Mouse (Mus musculus) embryonic facial prominence, embryonic 10.5 days (tissue): ENCODE measurements around the gene Eid2. TPM values are rescaled to one million over a fixed set of nuclear protein-coding genes. Genes with fewer than 3 reads are reported as not detected.

Experiments used
- DNase-seq: peaks from one replicate; pipeline ENCODE4 v3.0.0-alpha.2; 2017; ENCODE audit warnings: low spot score
- H3K27ac ChIP-seq: fragments of 300-500 bp; sonication (generic); replicated peaks from 2 replicates; pipeline ENCODE4 v1.5.1; 2016; ENCODE audit warnings: mild to moderate bottlenecking
- H3K27me3 ChIP-seq: fragments of 300-500 bp; sonication (generic); replicated peaks from 2 replicates; pipeline ENCODE4 v1.6.1; 2016; ENCODE audit warnings: low read depth, mild to moderate bottlenecking; ENCODE audit not compliant: poor library complexity, severe bottlenecking
- H3K36me3 ChIP-seq: fragments of 300-500 bp; sonication (generic); replicated peaks from 2 replicates; pipeline ENCODE4 v1.6.1; 2016; ENCODE audit warnings: mild to moderate bottlenecking, moderate library complexity
- H3K4me1 ChIP-seq: fragments of 300-500 bp; sonication (generic); 2 replicates; pipeline ENCODE4 v1.6.1; 2016
- H3K4me3 ChIP-seq: fragments of 300-500 bp; sonication (generic); 2 replicates; pipeline ENCODE4 v1.5.1; 2016; ENCODE audit warnings: mild to moderate bottlenecking, moderate library complexity
- H3K9me3 ChIP-seq: fragments of 300-500 bp; sonication (generic); 2 replicates; pipeline ENCODE4 v1.6.1; 2016; ENCODE audit warnings: mild to moderate bottlenecking
- WGBS: fragments of 180-500 bp; shearing (Covaris S2); methylation state at CpG from one replicate; pipeline ENCODE4 v1.1.7; 2016; 5-methylcytosine and 5-hydroxymethylcytosine counted together
- polyA plus RNA-seq: library from polyadenylated mRNA; unstranded; fragments of >200 nt; fragmentation: Nextera tagmentation; extraction: Ambion mirVana; gene quantifications from 2 replicates; pipeline ENCODE4 v1.2.1, GENCODE M21; 2016

The Eid2 gene
- polyA plus RNA-seq, 1 experiment from 2014 or later = 2.7 TPM

- H3K27me3 ChIP-seq = no peaks in the 10 kb centered on the region
- peaks cover 6% of the 10 kb centered on the region; the same call in 1 of the 2 replicates for H3K9me3 ChIP-seq
- WGBS = 2% methylated on average over 61 of the region's 62 CpGs
- H3K4me1 ChIP-seq = peaks cover 8% of the 10 kb centered on the region
- H3K36me3 ChIP-seq = peaks cover 38% of the 10 kb centered on the region
- H3K4me3 ChIP-seq = peak overlapping the region; percentile 86
- peak; percentile 78 for DNase-seq
- H3K27ac ChIP-seq = peak overlapping the region; percentile 95
Measured at GRCm38 (mm10) chr7:28268042-28268531, 406 bp downstream of the Eid2 start.

- H3K27ac ChIP-seq = peak overlapping the region; percentile 95
- peak overlapping the region; percentile 86 for H3K4me3 ChIP-seq
- H3K4me1 ChIP-seq = peaks cover 8% of the 10 kb centered on the region
- H3K27me3 ChIP-seq = no peaks in the 10 kb centered on the region
- H3K9me3 ChIP-seq = peaks cover 6% of the 10 kb centered on the region; the same call in 1 of the 2 replicates
- 34% methylated on average over 16 of the region's 16 CpGs for WGBS
- peaks cover 43% of the 10 kb centered on the region for H3K36me3 ChIP-seq
- DNase-seq = no peak
Measured at GRCm38 (mm10) chr7:28268576-28268975, 895 bp downstream of the Eid2 start.

GRCm38 (mm10) chr7:28269355-28269754 is 1.7 kb downstream of the Eid2 start:
- peak overlapping the region; percentile 86 for H3K4me3 ChIP-seq
- peaks cover 8% of the 10 kb centered on the region for H3K4me1 ChIP-seq
- DNase-seq = peak; percentile 28

GRCm38 (mm10) chr7:28271761-28272160 is 4.1 kb downstream of the Eid2 start:
- no peaks in the 10 kb centered on the region for H3K27me3 ChIP-seq
- 72% methylated on average over 3 of the region's 3 CpGs for WGBS
- H3K4me1 ChIP-seq = peaks cover 11% of the 10 kb centered on the region
- no peak overlapping the region for H3K4me3 ChIP-seq
- peaks cover 46% of the 10 kb centered on the region for H3K36me3 ChIP-seq
- H3K27ac ChIP-seq = no peak overlapping the region
- H3K9me3 ChIP-seq = peaks cover 6% of the 10 kb centered on the region; the same call in 1 of the 2 replicates
- DNase-seq = no peak

More at GRCm38 (mm10) chr7:28269355-28269754, 1.7 kb downstream of the Eid2 start:
- Histone ChIP-seq H3K27me3 (no peaks in the 10 kb centered on the region), H3K27ac (no peak overlapping the region), H3K36me3 (peaks cover 46% of the 10 kb centered on the region), H3K9me3 (peaks cover 6% of the 10 kb centered on the region; the same call in 1 of the 2 replicates)
- WGBS = 92% methylated on average over 12 of the region's 12 CpGs

- Histone ChIP-seq H3K36me3 (peaks cover 17% of the 10 kb centered on the region), H3K4me3 (peak overlapping the region; percentile 78), H3K27me3 (no peaks in the 10 kb centered on the region), H3K9me3 (no peaks in the 10 kb centered on the region), H3K4me1 (peaks cover 11% of the 10 kb centered on the region), H3K27ac (no peak overlapping the region)
- 61% methylated on average over 8 of the region's 8 CpGs for WGBS
- DNase-seq = no peak
Measured at GRCm38 (mm10) chr7:28277237-28277614, 9.5 kb downstream of the Eid2 start.

GRCm38 (mm10) chr7:28277615-28278278 is 10.1 kb downstream of the Eid2 start, which contains the start of gene Eid2b:
TSS of gene Eid2b (plus strand) at chr7:28277739.
- H3K27me3 ChIP-seq = no peaks in the 10 kb centered on the region
- peak within 1 kb of the TSS; percentile 93 for H3K27ac ChIP-seq
- H3K4me1 ChIP-seq = peaks cover 11% of the 10 kb centered on the region
- DNase-seq = peak; percentile 96
- H3K9me3 ChIP-seq = no peaks in the 10 kb centered on the region
- H3K36me3 ChIP-seq = peaks cover 11% of the 10 kb centered on the region
- 4% methylated on average over 68 of the region's 68 CpGs for WGBS
- peak within 1 kb of the TSS; percentile 78 for H3K4me3 ChIP-seq

- WGBS = 85% methylated on average over 7 of the region's 7 CpGs
- H3K9me3 ChIP-seq = no peaks in the 10 kb centered on the region
- peak overlapping the region; percentile 78 for H3K4me3 ChIP-seq
- DNase-seq = no peak
- peak overlapping the region; percentile 93 for H3K27ac ChIP-seq
- no peaks in the 10 kb centered on the region for H3K27me3 ChIP-seq
- H3K4me1 ChIP-seq = peaks cover 11% of the 10 kb centered on the region
- peaks cover 6% of the 10 kb centered on the region for H3K36me3 ChIP-seq
Measured at GRCm38 (mm10) chr7:28278279-28278652, 10.6 kb downstream of the Eid2 start.

- Histone ChIP-seq H3K27ac (no peak overlapping the region), H3K4me3 (no peak overlapping the region), H3K36me3 (no peaks in the 10 kb centered on the region), H3K4me1 (peaks cover 8% of the 10 kb centered on the region), H3K27me3 (no peaks in the 10 kb centered on the region), H3K9me3 (no peaks in the 10 kb centered on the region)
- no peak for DNase-seq
- WGBS = 82% methylated on average over 7 of the region's 7 CpGs
Measured at GRCm38 (mm10) chr7:28280630-28281029, 12.9 kb downstream of the Eid2 start.

- Histone ChIP-seq H3K4me1 (peaks cover 32% of the 10 kb centered on the region), H3K36me3 (no peaks in the 10 kb centered on the region), H3K9me3 (no peaks in the 10 kb centered on the region), H3K4me3 (peak overlapping the region; percentile 47), H3K27ac (no peak overlapping the region; the same call in 1 of the 2 replicates), H3K27me3 (peaks cover 83% of the 10 kb centered on the region)
- 1% methylated on average over 18 of the region's 18 CpGs for WGBS
- peak; percentile 54 for DNase-seq
Measured at GRCm38 (mm10) chr7:28290165-28290564, 22.5 kb downstream of the Eid2 start.

GRCm38 (mm10) chr7:28290638-28291590 is 23.2 kb downstream of the Eid2 start, which contains the start of gene Selenov:
TSS of gene Selenov (minus strand) at chr7:28291186.
- WGBS = under 1% methylated on average over 52 of the region's 52 CpGs
- Histone ChIP-seq H3K4me1 (peaks cover 34% of the 10 kb centered on the region), H3K4me3 (peak within 1 kb of the TSS; percentile 47), H3K36me3 (no peaks in the 10 kb centered on the region), H3K9me3 (no peaks in the 10 kb centered on the region), H3K27ac (no peak within 1 kb of the TSS; the same call in 1 of the 2 replicates), H3K27me3 (peaks cover 90% of the 10 kb centered on the region)
- DNase-seq = peak; percentile 55

GRCm38 (mm10) chr7:28294481-28294880 is 26.8 kb downstream of the Eid2 start:
- Histone ChIP-seq H3K27me3 (peaks cover 100% of the 10 kb centered on the region), H3K27ac (peak overlapping the region; percentile 70), H3K4me1 (peaks cover 35% of the 10 kb centered on the region), H3K9me3 (no peaks in the 10 kb centered on the region), H3K36me3 (no peaks in the 10 kb centered on the region; the same call in 1 of the 2 replicates), H3K4me3 (peak overlapping the region; percentile 65)
- WGBS = 2% methylated on average over 63 of the region's 63 CpGs
- peak; percentile 89 for DNase-seq
